Mouse (Mus musculus) myocyte (in vitro differentiated cells): ENCODE results near the gene Fads3. TPM values are rescaled to one million over a fixed set of nuclear protein-coding genes. Genes with fewer than 3 reads are reported as not detected.

ENCODE experiments used
- H3K27me3 ChIP-seq: one replicate; pipeline ENCODE4 v1.6.1; 2011; ENCODE audit not compliant: control insufficient read depth, insufficient read depth, insufficient read length
- H3K36me3 ChIP-seq: one replicate; pipeline ENCODE4 v1.6.1; 2011; ENCODE audit not compliant: control insufficient read depth, insufficient read depth
- H3K4me2 ChIP-seq: one replicate; pipeline ENCODE4 v1.6.1; 2011; ENCODE audit warnings: low read depth, control low read depth
- H3K4me3 ChIP-seq: one replicate; pipeline ENCODE4 v1.5.1; 2011; ENCODE audit warnings: mild to moderate bottlenecking, control low read depth, moderate library complexity
- H3K79me2 ChIP-seq: one replicate; pipeline ENCODE4 v1.6.1; 2011; ENCODE audit not compliant: control insufficient read depth, insufficient read depth
- H3ac ChIP-seq: one replicate; pipeline ENCODE4 v1.6.1; 2011; ENCODE audit not compliant: control insufficient read depth, insufficient read length
- CEBPB ChIP-seq: IDR thresholded peaks from 2 replicates; pipeline ENCODE4 v1.6.1; 2011; ENCODE audit warnings: mild to moderate bottlenecking, moderate library complexity; ENCODE audit not compliant: poor library complexity, insufficient read depth, severe bottlenecking
- E2F4 ChIP-seq: IDR thresholded peaks from one replicate; pipeline ENCODE4 v1.6.1; 2011; ENCODE audit warnings: mild to moderate bottlenecking, control low read depth, moderate library complexity; ENCODE audit not compliant: insufficient read depth
- MAX ChIP-seq: IDR thresholded peaks from one replicate; pipeline ENCODE4 v1.6.1; 2011; ENCODE audit warnings: low read depth, mild to moderate bottlenecking, control low read depth
- MYOD1 ChIP-seq, 3 experiments: IDR thresholded peaks; one replicate each; pipeline ENCODE4 v1.6.1; 2011; ENCODE audit warnings: control low read depth in 2 of 3, low read depth in 2 of 3, mild to moderate bottlenecking in 2 of 3, moderate library complexity in 1 of 3; ENCODE audit not compliant: insufficient read length in 2 of 3, control insufficient read depth in 1 of 3
- MYOG ChIP-seq, 3 experiments: IDR thresholded peaks; one replicate each; pipeline ENCODE4 v1.6.1; 2011; ENCODE audit warnings: control low read depth in 2 of 3, low read depth in 2 of 3, mild to moderate bottlenecking in 2 of 3; ENCODE audit not compliant: insufficient read length in 2 of 3, control insufficient read depth in 1 of 3, insufficient read depth in 1 of 3
- POLR2A ChIP-seq: IDR thresholded peaks from one replicate; pipeline ENCODE4 v1.6.1; 2011; ENCODE audit warnings: low read depth, mild to moderate bottlenecking, control low read depth, moderate library complexity; ENCODE audit not compliant: insufficient read length
- POLR2AphosphoS2 ChIP-seq: IDR thresholded peaks from one replicate; pipeline ENCODE4 v1.6.1; 2011; ENCODE audit warnings: low read depth, control low read depth; ENCODE audit not compliant: insufficient read length
- REST ChIP-seq: IDR thresholded peaks from one replicate; pipeline ENCODE4 v1.6.1; 2011; ENCODE audit warnings: mild to moderate bottlenecking, control low read depth, moderate library complexity; ENCODE audit not compliant: insufficient read depth, insufficient read length
- SRF ChIP-seq: IDR thresholded peaks from one replicate; pipeline ENCODE4 v1.6.1; 2011; ENCODE audit warnings: low read depth; ENCODE audit not compliant: control insufficient read depth, insufficient read length
- TCF12 ChIP-seq: IDR thresholded peaks from one replicate; pipeline ENCODE4 v1.6.1; 2011; ENCODE audit warnings: mild to moderate bottlenecking, control low read depth; ENCODE audit not compliant: poor library complexity, insufficient read depth, severe bottlenecking
- TCF3 ChIP-seq: IDR thresholded peaks from one replicate; pipeline ENCODE4 v1.6.1; 2011; ENCODE audit warnings: low read depth, control low read depth; ENCODE audit not compliant: insufficient read length
- USF1 ChIP-seq: IDR thresholded peaks from one replicate; pipeline ENCODE4 v1.6.1; 2011; ENCODE audit warnings: low read depth, mild to moderate bottlenecking, control low read depth, moderate library complexity
- polyA plus RNA-seq: library from polyadenylated mRNA; unstranded; fragments of >200 nt; fragmentation: generic; extraction: Trizol; gene quantifications from one replicate; pipeline ENCODE4 v1.2.1, GENCODE M21; 2012; ENCODE audit warnings: missing spikeins

Gene Fads3
- polyA plus RNA-seq, 1 experiment: 557 TPM

- TF ChIP-seq TCF3: no peak
- no peak for TF ChIP-seq SRF
- TF ChIP-seq MYOD1 (IDR thresholded peaks at IDR 0.05; ENCODE audit: control insufficient read depth in 1 of 3, insufficient read length in 2 of 3, low read depth in 2 of 3): no peak
- no peak for TF ChIP-seq TCF12
- no peak for TF ChIP-seq REST
- TF ChIP-seq CEBPB: no peak
- no peak for TF ChIP-seq E2F4
- no peak for TF ChIP-seq POLR2AphosphoS2
- no peak for TF ChIP-seq USF1
- no peak for TF ChIP-seq MYOG (IDR thresholded peaks at IDR 0.05; ENCODE audit: control insufficient read depth in 1 of 3, insufficient read depth in 1 of 3, insufficient read length in 2 of 3, low read depth in 2 of 3)
- no peak overlapping the region for H3K4me2 ChIP-seq
- no peak overlapping the region for H3ac ChIP-seq
- H3K36me3 ChIP-seq: no peaks in the 10 kb centered on the region
- no peak overlapping the region for H3K4me3 ChIP-seq
- H3K79me2 ChIP-seq: no peaks in the 10 kb centered on the region
- H3K27me3 ChIP-seq: no peaks in the 10 kb centered on the region
These were observed 11.6 kb upstream of the Fads3 start for GRCm38 (mm10) chr19:10029746-10030145.

- TF ChIP-seq TCF12 (no peak), SRF (no peak), MAX (no peak)
- no peaks in the 10 kb centered on the region for H3K79me2 ChIP-seq
- H3K36me3 ChIP-seq: no peaks in the 10 kb centered on the region
These were observed 8.0 kb upstream of the Fads3 start for GRCm38 (mm10) chr19:10033211-10033973.

GRCm38 (mm10) chr19:10034356-10034755 lies 7.0 kb upstream of the Fads3 start:
- Histone ChIP-seq H3K36me3 (no peaks in the 10 kb centered on the region), H3K27me3 (no peaks in the 10 kb centered on the region), H3K4me3 (no peak overlapping the region), H3ac (no peak overlapping the region), H3K4me2 (no peak overlapping the region), H3K79me2 (no peaks in the 10 kb centered on the region)
- TF ChIP-seq MYOG (IDR thresholded peaks at IDR 0.05; ENCODE audit: control insufficient read depth in 1 of 3, insufficient read depth in 1 of 3, insufficient read length in 2 of 3, low read depth in 2 of 3) (no peak), E2F4 (no peak), POLR2AphosphoS2 (no peak), TCF3 (no peak), MYOD1 (IDR thresholded peaks at IDR 0.05; ENCODE audit: control insufficient read depth in 1 of 3, insufficient read length in 2 of 3, low read depth in 2 of 3) (no peak)

More at GRCm38 (mm10) chr19:10033211-10033973, 8.0 kb upstream of the Fads3 start:
- Histone ChIP-seq H3K4me3 (no peak overlapping the region), H3K27me3 (no peaks in the 10 kb centered on the region), H3ac (no peak overlapping the region), H3K4me2 (no peak overlapping the region)

- TF ChIP-seq SRF (no peak), POLR2A (no peak), E2F4 (no peak), TCF3 (no peak), USF1 (no peak), MAX (no peak), MYOG (IDR thresholded peaks at IDR 0.05; ENCODE audit: control insufficient read depth in 1 of 3, insufficient read depth in 1 of 3, insufficient read length in 2 of 3, low read depth in 2 of 3) (no peak)
- H3K4me2 ChIP-seq: no peak overlapping the region
- no peak overlapping the region for H3ac ChIP-seq
- no peaks in the 10 kb centered on the region for H3K36me3 ChIP-seq
- H3K27me3 ChIP-seq: no peaks in the 10 kb centered on the region
- no peaks in the 10 kb centered on the region for H3K79me2 ChIP-seq
- no peak overlapping the region for H3K4me3 ChIP-seq
These were observed 6.5 kb upstream of the Fads3 start for GRCm38 (mm10) chr19:10034785-10035447.

GRCm38 (mm10) chr19:10037534-10037933 lies 3.8 kb upstream of the Fads3 start:
- Histone ChIP-seq H3ac (no peak overlapping the region), H3K4me3 (no peak overlapping the region), H3K27me3 (no peaks in the 10 kb centered on the region), H3K79me2 (peaks cover 7% of the 10 kb centered on the region), H3K4me2 (no peak overlapping the region), H3K36me3 (no peaks in the 10 kb centered on the region)
- TF ChIP-seq USF1 (no peak), TCF12 (no peak), TCF3 (no peak), MAX (no peak), REST (no peak), CEBPB (no peak), MYOG (IDR thresholded peaks at IDR 0.05; ENCODE audit: control insufficient read depth in 1 of 3, insufficient read depth in 1 of 3, insufficient read length in 2 of 3, low read depth in 2 of 3) (no peak), E2F4 (no peak), POLR2AphosphoS2 (no peak), SRF (no peak), POLR2A (no peak), MYOD1 (IDR thresholded peaks at IDR 0.05; ENCODE audit: control insufficient read depth in 1 of 3, insufficient read length in 2 of 3, low read depth in 2 of 3) (no peak)
